Mouse (Mus musculus) forebrain, embryonic 15.5 days (tissue): ENCODE measurements around the gene Dlgap1. TPM values are rescaled to one million over a fixed set of nuclear protein-coding genes. Genes with fewer than 3 reads are reported as not detected.

Experiments
- ATAC-seq: fragments of 200-750 bp; cut with Nextera tagmentation; replicated peaks from 2 replicates; pipeline ENCODE4 v1.8.0; 2017; ENCODE audit warnings: mild to moderate bottlenecking, moderate TSS enrichment, moderate library complexity
- H3K27ac ChIP-seq: fragments of 300-500 bp; sonication (generic); replicated peaks from 2 replicates; pipeline ENCODE4 v1.5.1; 2015; ENCODE audit warnings: mild to moderate bottlenecking, inconsistent platforms
- H3K27me3 ChIP-seq: fragments of 300-500 bp; sonication (generic); 2 replicates; pipeline ENCODE4 v1.6.1; 2015; ENCODE audit warnings: inconsistent platforms
- H3K36me3 ChIP-seq: fragments of 300-500 bp; sonication (generic); 2 replicates; pipeline ENCODE4 v1.6.1; 2015; ENCODE audit warnings: mild to moderate bottlenecking, inconsistent platforms
- H3K4me1 ChIP-seq: fragments of 300-500 bp; sonication (generic); 2 replicates; pipeline ENCODE4 v1.6.1; 2015; ENCODE audit warnings: inconsistent platforms
- H3K4me2 ChIP-seq: fragments of 300-500 bp; sonication (generic); replicated peaks from 2 replicates; pipeline ENCODE4 v1.6.1; 2015; ENCODE audit warnings: mild to moderate bottlenecking, inconsistent platforms
- H3K4me3 ChIP-seq: fragments of 300-500 bp; sonication (generic); 2 replicates; pipeline ENCODE4 v1.5.1; 2015; ENCODE audit warnings: mild to moderate bottlenecking, inconsistent platforms
- H3K9ac ChIP-seq: fragments of 300-500 bp; sonication (generic); replicated peaks from 2 replicates; pipeline ENCODE4 v1.6.1; 2015; ENCODE audit warnings: mild to moderate bottlenecking, inconsistent platforms
- H3K9me3 ChIP-seq: fragments of 300-500 bp; sonication (generic); 2 replicates; pipeline ENCODE4 v1.6.1; 2016; ENCODE audit warnings: inconsistent platforms
- WGBS: fragments of 180-500 bp; shearing (Covaris S2); methylation state at CpG from one replicate; pipeline ENCODE4 v1.1.7; 2015; ENCODE audit warnings: mixed read lengths; 5-methylcytosine and 5-hydroxymethylcytosine counted together
- polyA plus RNA-seq: library from polyadenylated mRNA; unstranded; fragments of >200 nt; fragmentation: Nextera tagmentation; extraction: Ambion mirVana; gene quantifications from 2 replicates; pipeline ENCODE4 v1.2.1, GENCODE M21; 2015

Dlgap1 gene
- polyA plus RNA-seq, 1 experiment from 2014 or later, result 31.0 TPM

- Histone ChIP-seq H3K27ac (peak overlapping the region; percentile 60; the same call in 1 of the 2 replicates), H3K4me3 (no peak overlapping the region), H3K4me1 (peaks cover 18% of the 10 kb centered on the region), H3K27me3 (no peaks in the 10 kb centered on the region), H3K9me3 (no peaks in the 10 kb centered on the region), H3K9ac (peak overlapping the region; percentile 41; the same call in 1 of the 2 replicates), H3K4me2 (peak overlapping the region; percentile 38), H3K36me3 (no peaks in the 10 kb centered on the region)
- WGBS, result 63% methylated on average over 5 of the region's 5 CpGs
- ATAC-seq, result no peak
Observed at GRCm38 (mm10) chr17:70521058-70521851, 552.4 kb downstream of the Dlgap1 start.

GRCm38 (mm10) chr17:70521971-70522370 is 553.1 kb downstream of the Dlgap1 start:
- H3K36me3 ChIP-seq, result no peaks in the 10 kb centered on the region
- peak; percentile 70; the same call in 1 of the 2 replicates for ATAC-seq
- peak overlapping the region; percentile 38 for H3K4me2 ChIP-seq
- peak overlapping the region; percentile 60 for H3K27ac ChIP-seq
- peak overlapping the region; percentile 29 for H3K4me3 ChIP-seq
- 32% methylated on average over 11 of the region's 11 CpGs for WGBS
- peaks cover 18% of the 10 kb centered on the region for H3K4me1 ChIP-seq
- no peaks in the 10 kb centered on the region for H3K27me3 ChIP-seq
- peak overlapping the region; percentile 41 for H3K9ac ChIP-seq
- H3K9me3 ChIP-seq, result no peaks in the 10 kb centered on the region

GRCm38 (mm10) chr17:70525990-70526389 is 557.1 kb downstream of the Dlgap1 start:
- Histone ChIP-seq H3K4me3 (no peak overlapping the region), H3K36me3 (no peaks in the 10 kb centered on the region), H3K27ac (no peak overlapping the region), H3K27me3 (no peaks in the 10 kb centered on the region), H3K4me1 (peaks cover 16% of the 10 kb centered on the region), H3K9me3 (no peaks in the 10 kb centered on the region), H3K4me2 (no peak overlapping the region), H3K9ac (no peak overlapping the region)
- WGBS, result 54% methylated on average over 3 of the region's 3 CpGs
- ATAC-seq, result no peak

GRCm38 (mm10) chr17:70527101-70527500 is 558.2 kb downstream of the Dlgap1 start:
- peak; percentile 76; the same call in 1 of the 2 replicates for ATAC-seq

GRCm38 (mm10) chr17:70528196-70529187 is 559.6 kb downstream of the Dlgap1 start:
- no peak overlapping the region for H3K9ac ChIP-seq
- H3K4me2 ChIP-seq, result no peak overlapping the region
- H3K9me3 ChIP-seq, result no peaks in the 10 kb centered on the region
- no peaks in the 10 kb centered on the region for H3K36me3 ChIP-seq
- 59% methylated on average over 7 of the region's 7 CpGs for WGBS
- ATAC-seq, result no peak
- H3K4me1 ChIP-seq, result no peaks in the 10 kb centered on the region
- no peaks in the 10 kb centered on the region for H3K27me3 ChIP-seq
- H3K27ac ChIP-seq, result no peak overlapping the region
- no peak overlapping the region for H3K4me3 ChIP-seq

More at GRCm38 (mm10) chr17:70527101-70527500, 558.2 kb downstream of the Dlgap1 start:
- H3K27me3 ChIP-seq, result no peaks in the 10 kb centered on the region
- no peak overlapping the region for H3K4me3 ChIP-seq
- H3K9ac ChIP-seq, result no peak overlapping the region
- H3K4me2 ChIP-seq, result no peak overlapping the region
- H3K36me3 ChIP-seq, result no peaks in the 10 kb centered on the region
- H3K27ac ChIP-seq, result no peak overlapping the region
- WGBS, result 33% methylated on average over 9 of the region's 9 CpGs
- no peaks in the 10 kb centered on the region for H3K9me3 ChIP-seq
- 0 out of 2 replicates have a peak, but pooled peaks cover 5% of the 10 kb centered on the region for H3K4me1 ChIP-seq

GRCm38 (mm10) chr17:70534321-70534720 is 565.4 kb downstream of the Dlgap1 start:
- H3K4me1 ChIP-seq, result no peaks in the 10 kb centered on the region
- no peak for ATAC-seq
- H3K36me3 ChIP-seq, result no peaks in the 10 kb centered on the region
- 68% methylated on average over 3 of the region's 3 CpGs for WGBS
- no peaks in the 10 kb centered on the region for H3K27me3 ChIP-seq
- no peak overlapping the region for H3K9ac ChIP-seq
- H3K9me3 ChIP-seq, result no peaks in the 10 kb centered on the region
- no peak overlapping the region for H3K27ac ChIP-seq
- H3K4me3 ChIP-seq, result no peak overlapping the region
- H3K4me2 ChIP-seq, result no peak overlapping the region

GRCm38 (mm10) chr17:70541816-70542215 is 572.9 kb downstream of the Dlgap1 start:
- H3K36me3 ChIP-seq, result no peaks in the 10 kb centered on the region
- H3K4me2 ChIP-seq, result no peak overlapping the region
- H3K4me1 ChIP-seq, result no peaks in the 10 kb centered on the region
- no peaks in the 10 kb centered on the region for H3K27me3 ChIP-seq
- no peak overlapping the region for H3K9ac ChIP-seq
- H3K4me3 ChIP-seq, result no peak overlapping the region
- H3K27ac ChIP-seq, result no peak overlapping the region
- WGBS, result 88% methylated on average over 4 of the region's 4 CpGs
- ATAC-seq, result no peak
- no peaks in the 10 kb centered on the region for H3K9me3 ChIP-seq

GRCm38 (mm10) chr17:70550793-70551192 is 581.9 kb downstream of the Dlgap1 start:
- Histone ChIP-seq H3K9ac (no peak overlapping the region), H3K9me3 (no peaks in the 10 kb centered on the region), H3K36me3 (no peaks in the 10 kb centered on the region), H3K27me3 (no peaks in the 10 kb centered on the region), H3K4me3 (no peak overlapping the region), H3K27ac (no peak overlapping the region), H3K4me1 (no peaks in the 10 kb centered on the region), H3K4me2 (no peak overlapping the region)
- ATAC-seq, result no peak
- WGBS, result 81% methylated on average over 4 of the region's 4 CpGs

GRCm38 (mm10) chr17:70561547-70561946 is 592.7 kb downstream of the Dlgap1 start:
- H3K4me3 ChIP-seq, result no peak overlapping the region
- no peaks in the 10 kb centered on the region for H3K9me3 ChIP-seq
- H3K36me3 ChIP-seq, result no peaks in the 10 kb centered on the region
- H3K9ac ChIP-seq, result no peak overlapping the region
- 79% methylated on average over 7 of the region's 7 CpGs for WGBS
- H3K27me3 ChIP-seq, result no peaks in the 10 kb centered on the region
- ATAC-seq, result no peak
- H3K27ac ChIP-seq, result no peak overlapping the region
- no peak overlapping the region for H3K4me2 ChIP-seq
- H3K4me1 ChIP-seq, result no peaks in the 10 kb centered on the region

GRCm38 (mm10) chr17:70570848-70571247 is 602.0 kb downstream of the Dlgap1 start:
- H3K4me1 ChIP-seq, result no peaks in the 10 kb centered on the region
- H3K27ac ChIP-seq, result no peak overlapping the region
- no peak overlapping the region for H3K4me2 ChIP-seq
- no peak overlapping the region for H3K4me3 ChIP-seq
- no peaks in the 10 kb centered on the region for H3K36me3 ChIP-seq
- no peak overlapping the region for H3K9ac ChIP-seq
- H3K9me3 ChIP-seq, result no peaks in the 10 kb centered on the region
- no peak for ATAC-seq
- H3K27me3 ChIP-seq, result no peaks in the 10 kb centered on the region
- WGBS, result 64% methylated on average over 5 of the region's 5 CpGs

- 83% methylated on average over 8 of the region's 8 CpGs for WGBS
Observed at GRCm38 (mm10) chr17:70583042-70583441, 614.2 kb downstream of the Dlgap1 start.

More at GRCm38 (mm10) chr17:70583042-70583441, 614.2 kb downstream of the Dlgap1 start:
- H3K36me3 ChIP-seq, result no peaks in the 10 kb centered on the region
- no peaks in the 10 kb centered on the region for H3K9me3 ChIP-seq
- no peak overlapping the region for H3K9ac ChIP-seq
- no peak overlapping the region for H3K4me3 ChIP-seq
- ATAC-seq, result no peak
- no peak overlapping the region for H3K27ac ChIP-seq
- H3K4me2 ChIP-seq, result no peak overlapping the region
- no peaks in the 10 kb centered on the region for H3K27me3 ChIP-seq
- H3K4me1 ChIP-seq, result peaks cover 3% of the 10 kb centered on the region; the same call in 1 of the 2 replicates
